Mouse (Mus musculus): ENCODE results near the gene Cypt4. TPM values are rescaled to one million over a fixed set of nuclear protein-coding genes. Genes with fewer than 3 reads are reported as not detected.
"Not testable (repeated sequence)": the region's sequence is repeated elsewhere in the genome, so short reads cannot be mapped to it uniquely, and the experiment has no call there.

The Cypt4 gene
- total RNA-seq (2015) (not detected in 2 replicates), total RNA-seq (2017) (not detected in 2 replicates)

- ATAC-seq (ENCODE audit: poor library complexity, severe bottlenecking): no peak
Measured at GRCm38 (mm10) chr9:24624896-24625295, at the start of gene Cypt4. TSS of gene Cypt4 (plus strand) at chr9:24625196.

- ATAC-seq (ENCODE audit: poor library complexity, severe bottlenecking): not testable (repeated sequence)
Measured at GRCm38 (mm10) chr9:24637341-24637740, 12.3 kb downstream of the Cypt4 start.

Other genes with a start within 250 kb of the Cypt4 start
- gene Dpy19l1, start 122.1 kb upstream of the Cypt4 start, total RNA-seq (2015): 69.0 and 75.6 TPM in 2 replicates
- 95.8 and 98.4 TPM in 2 replicates for gene Dpy19l1, start 122.1 kb upstream of the Cypt4 start, total RNA-seq (2017)
- not detected in 2 replicates for gene Dpy19l2, start 71.1 kb downstream of the Cypt4 start, total RNA-seq (2015)
- not detected in 2 replicates for gene Dpy19l2, start 71.1 kb downstream of the Cypt4 start, total RNA-seq (2017)
- gene Tbx20, start 149.1 kb downstream of the Cypt4 start, total RNA-seq (2015): not detected in 2 replicates
- not detected in 2 replicates for gene Tbx20, start 149.1 kb downstream of the Cypt4 start, total RNA-seq (2017)